Mouse (Mus musculus) bone marrow macrophage, adult 2 months (primary cell): ENCODE data around the gene Gm9817.

Experiments
- CTCF ChIP-seq: IDR thresholded peaks from 2 replicates; pipeline ENCODE4 v1.5.1; 2012; ENCODE audit warnings: low read depth, mild to moderate bottlenecking, low read length, moderate library complexity
- POLR2A ChIP-seq: IDR thresholded peaks from 2 replicates; pipeline ENCODE4 v1.6.1; 2012; ENCODE audit warnings: mild to moderate bottlenecking, low read depth, low read length, borderline replicate concordance

DNA sequence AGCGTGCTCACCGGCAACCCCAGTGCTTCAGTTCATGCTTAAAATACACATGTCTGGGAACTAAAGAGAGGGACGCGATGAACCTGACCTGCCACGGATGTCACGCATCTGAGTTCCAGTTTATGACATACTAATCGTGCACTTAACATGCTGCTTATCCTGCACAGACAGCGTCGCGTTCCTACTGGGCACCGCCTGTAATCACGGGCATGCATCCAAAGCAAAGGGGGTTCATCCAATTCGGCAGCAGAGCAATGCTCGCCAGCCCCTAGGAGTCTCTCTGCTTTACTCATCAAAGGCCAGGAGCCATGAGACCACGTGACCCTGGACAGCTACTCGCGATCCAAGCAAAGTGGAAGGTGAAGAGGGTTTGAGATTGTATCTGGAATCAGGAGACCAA is 19.3 kb upstream of the Gm9817 start:
- TF ChIP-seq POLR2A (no peak), CTCF (no peak)
